Mouse (Mus musculus) C2C12 (cell line): ENCODE measurements around the gene Dkc1.

Experiments
- CEBPB ChIP-seq: IDR thresholded peaks from one replicate; pipeline ENCODE4 v1.6.1; 2011; ENCODE audit warnings: low read depth, mild to moderate bottlenecking, control low read depth, moderate library complexity
- CTCF ChIP-seq: IDR thresholded peaks from one replicate; pipeline ENCODE4 v1.5.1; 2011; ENCODE audit not compliant: control insufficient read depth, insufficient read depth, insufficient read length
- MYOG ChIP-seq: IDR thresholded peaks from one replicate; pipeline ENCODE4 v1.6.1; 2011; ENCODE audit not compliant: control insufficient read depth, insufficient read length; ENCODE audit errors: extremely low read depth
- USF1 ChIP-seq: IDR thresholded peaks from one replicate; pipeline ENCODE4 v1.6.1; 2011; ENCODE audit warnings: low read depth, mild to moderate bottlenecking, control low read depth, moderate library complexity

- TF ChIP-seq MYOG, result no peak
- no peak for TF ChIP-seq CTCF
- TF ChIP-seq USF1, result no peak
- TF ChIP-seq CEBPB, result no peak
Observed at GRCm38 (mm10) chrX:75137729-75138128, 42.1 kb downstream of the Dkc1 start.
